Mouse (Mus musculus) lung, postnatal 0 days (tissue): Measurements from ENCODE around the gene Sync.

Source experiments
- CTCF ChIP-seq: IDR thresholded peaks from 2 replicates; pipeline ENCODE4 v1.5.1; 2016; ENCODE audit warnings: antibody characterized with exemption, mild to moderate bottlenecking
- EP300 ChIP-seq: IDR thresholded peaks from 2 replicates; pipeline ENCODE4 v1.6.1; 2016; ENCODE audit warnings: antibody characterized with exemption, mild to moderate bottlenecking, control low read depth

GRCm38 (mm10) chr4:129261196-129261595, 26.2 kb upstream of the Sync start, which contains the start of gene C77080:
- TF ChIP-seq CTCF (no peak), EP300 (no peak)
